Mouse (Mus musculus): ENCODE results near the gene 2810006K23Rik.

DNA sequence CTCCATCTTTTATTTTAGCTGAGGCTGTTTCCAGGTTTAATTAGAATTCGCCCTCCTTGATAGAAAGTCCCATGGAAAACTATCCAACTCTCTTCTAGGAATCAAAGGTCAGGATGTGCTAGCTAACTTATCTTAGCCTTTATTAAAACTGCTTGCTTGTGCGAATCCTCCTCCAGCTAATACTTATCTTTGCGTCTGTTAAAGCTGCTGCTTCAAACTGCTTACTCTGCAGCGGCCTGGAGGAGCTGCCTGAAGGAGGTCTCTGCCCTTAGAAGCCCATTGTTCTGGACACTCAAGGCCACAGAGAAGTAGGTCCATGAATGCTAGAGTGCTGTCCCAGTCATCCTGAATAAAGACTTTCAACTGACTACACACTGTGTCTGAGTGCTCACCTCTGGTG, 31.4 kb upstream of the 2810006K23Rik start:
- TF ChIP-seq CTCF (IDR thresholded peaks at IDR 0.05; ENCODE audit: control insufficient read depth, insufficient read depth, insufficient read length) (no peak), MYOD1 (IDR thresholded peaks at IDR 0.05; ENCODE audit: control insufficient read depth, insufficient read length, low read depth) (no peak), MAX (IDR thresholded peaks at IDR 0.05) (no peak), USF1 (IDR thresholded peaks at IDR 0.05; ENCODE audit: low read depth) (no peak), MYOG (IDR thresholded peaks at IDR 0.05; ENCODE audit: control insufficient read depth, extremely low read depth, insufficient read length) (no peak), CEBPB (IDR thresholded peaks at IDR 0.05; ENCODE audit: low read depth) (no peak)
